In genomic region chr8:47713761-47714745, GRCm38 (mm10) we compare ENCODE assay signal across 8 mouse cellular contexts. TPM values are rescaled to one million over a fixed set of nuclear protein-coding genes. Genes with fewer than 3 reads are reported as not detected.
DNase-seq lines count a peak whose midpoint lies in the region; ATAC-seq lines count a peak whose summit lies in the region.

Cdkn2aip (minus strand) TSS chr8:47713932.

- H3K4me3 ChIP-seq in forebrain, embryonic 14.5 days (ENCODE audit: low read depth, low read length), result peak within 1 kb of the TSS; percentile 99
- H3K4me3 ChIP-seq in neural tube, embryonic 15.5 days (replicated peaks), result peak within 1 kb of the TSS; percentile 89

- H3K9me3 ChIP-seq in forebrain, embryonic 14.5 days (replicated peaks; ENCODE audit: control insufficient read depth, low read length), result no peaks in the 10 kb centered on the region
- no peaks in the 10 kb centered on the region for H3K9me3 ChIP-seq in neural tube, embryonic 15.5 days (replicated peaks)

- peaks cover 4% of the 10 kb centered on the region for H3K4me1 ChIP-seq in forebrain, embryonic 14.5 days (ENCODE audit: control insufficient read depth, insufficient read depth, low read length)
- H3K4me1 ChIP-seq in neural tube, embryonic 15.5 days, result peaks cover 26% of the 10 kb centered on the region

- WGBS in forebrain, embryonic 14.5 days, result under 1% methylated on average over 72 of the region's 114 CpGs
- WGBS in neural tube, embryonic 15.5 days, result under 1% methylated on average over 102 of the region's 114 CpGs

- peak within 1 kb of the TSS; percentile 98 for H3K27ac ChIP-seq in forebrain, embryonic 14.5 days (ENCODE audit: low read depth, low read length)
- peak within 1 kb of the TSS; percentile 97 for H3K27ac ChIP-seq in neural tube, embryonic 15.5 days (replicated peaks)

- peak within 1 kb of the TSS; percentile 77 for H3K4me2 ChIP-seq in forebrain, embryonic 14.5 days (ENCODE audit: low read length)
- H3K4me2 ChIP-seq in neural tube, embryonic 15.5 days, result peak within 1 kb of the TSS; percentile 78

- peak; percentile 95 for ATAC-seq in forebrain, embryonic 14.5 days
- ATAC-seq in neural tube, embryonic 15.5 days (ENCODE audit: low FRiP score), result peak; percentile 94

- peaks cover 18% of the 10 kb centered on the region for H3K36me3 ChIP-seq in forebrain, embryonic 14.5 days (ENCODE audit: control insufficient read depth, insufficient read depth, low read length)
- H3K36me3 ChIP-seq in neural tube, embryonic 15.5 days, result peaks cover 16% of the 10 kb centered on the region

- H3K9ac ChIP-seq in forebrain, embryonic 14.5 days (ENCODE audit: low read length), result peak within 1 kb of the TSS; percentile 93
- peak within 1 kb of the TSS; percentile 83 for H3K9ac ChIP-seq in neural tube, embryonic 15.5 days (replicated peaks)

- DNase-seq in ES-CJ7 (ENCODE audit: low read depth, low spot score), result peak; percentile 96
- peak; percentile 93 for DNase-seq in cerebellum, adult 11 months
- peak; percentile 97 for DNase-seq in forebrain, embryonic 14.5 days (ENCODE audit: low spot score)
- DNase-seq in heart, postnatal 14 days, result peak; percentile 97 to 98
- DNase-seq in layer of hippocampus, adult 11-12 months (ENCODE audit: low spot score), result peak; percentile 92
- DNase-seq in lung, adult 18-20 months, result peak; percentile 94 to 96
- peak; percentile 94 for DNase-seq in testis, postnatal 14 days (ENCODE audit: low spot score)

- H3K27me3 ChIP-seq in forebrain, embryonic 14.5 days (replicated peaks; ENCODE audit: control insufficient read depth, insufficient read depth, low read length), result no peaks in the 10 kb centered on the region
- H3K27me3 ChIP-seq in neural tube, embryonic 15.5 days (replicated peaks), result no peaks in the 10 kb centered on the region

- intact Hi-C loops in heart, postnatal 14 days (cut with DNase I), result no loop called here

RNA-seq across cellular contexts. Expression of gene Cdkn2aip, which starts in this region (rescaled TPM):
- 45.4 and 49.3 TPM in 2 replicates for polyA plus RNA-seq in forebrain, embryonic 14.5 days (2014; fragmentation: Nextera tagmentation; extraction: Ambion mirVana)
- total RNA-seq in heart, postnatal 14 days (2021), result 10 to 100 TPM; 11.0 to 11.6 TPM
- polyA plus RNA-seq in neural tube, embryonic 15.5 days (2015; fragmentation: Nextera tagmentation; extraction: Ambion mirVana), result 26.9 and 27.4 TPM in 2 replicates

Comparison
In these comparisons a context has a peak if more than half of its experiments do, and no peak if none do; other contexts are left out.
1. Peak in every context shown above with its lines: DNase-seq, ATAC-seq, H3K4me3 ChIP-seq and H3K27ac ChIP-seq.